Mouse (Mus musculus) adrenal gland, postnatal 36 days (tissue): ENCODE measurements around the gene Kif3c. TPM values are rescaled to one million over a fixed set of nuclear protein-coding genes. Genes with fewer than 3 reads are reported as not detected.
"Not testable (repeated sequence)": the region's sequence is repeated elsewhere in the genome, so short reads cannot be mapped to it uniquely, and the experiment has no call there.

Experiments
- DNase-seq, 2 experiments: peaks; one replicate each; pipeline ENCODE4 v3.0.0; 2021; ENCODE audit warnings: mixed read lengths in 1 of 2
- total RNA-seq, 2 experiments: library from RNA; stranded (reverse); gene quantifications; 2 replicates each; pipeline ENCODE4 v1.2.3; 2021

The Kif3c gene
- total RNA-seq, 2 experiments from 2014 or later, result 19.1 to 30.6 TPM

DNA sequence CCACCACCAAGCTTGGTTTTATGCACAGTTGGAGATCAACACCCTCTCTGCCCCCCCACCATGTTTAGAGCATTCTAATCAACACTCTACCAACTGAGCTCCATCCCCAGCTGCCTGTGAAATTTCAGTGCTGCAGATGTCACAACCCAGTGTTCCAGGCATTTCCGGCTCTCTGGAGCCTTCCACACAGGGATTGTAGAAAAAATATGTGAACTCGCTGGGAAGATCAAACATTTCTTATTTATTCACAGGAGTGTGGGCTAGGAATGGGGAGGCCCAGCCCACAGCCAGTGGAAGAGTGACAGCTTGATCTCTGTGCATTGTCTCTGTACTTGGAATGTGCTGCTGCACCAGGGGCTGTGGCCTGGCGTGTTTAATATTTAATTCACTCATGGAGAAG, 3.8 kb downstream of the Kif3c start:
- DNase-seq, result no peak

DNA sequence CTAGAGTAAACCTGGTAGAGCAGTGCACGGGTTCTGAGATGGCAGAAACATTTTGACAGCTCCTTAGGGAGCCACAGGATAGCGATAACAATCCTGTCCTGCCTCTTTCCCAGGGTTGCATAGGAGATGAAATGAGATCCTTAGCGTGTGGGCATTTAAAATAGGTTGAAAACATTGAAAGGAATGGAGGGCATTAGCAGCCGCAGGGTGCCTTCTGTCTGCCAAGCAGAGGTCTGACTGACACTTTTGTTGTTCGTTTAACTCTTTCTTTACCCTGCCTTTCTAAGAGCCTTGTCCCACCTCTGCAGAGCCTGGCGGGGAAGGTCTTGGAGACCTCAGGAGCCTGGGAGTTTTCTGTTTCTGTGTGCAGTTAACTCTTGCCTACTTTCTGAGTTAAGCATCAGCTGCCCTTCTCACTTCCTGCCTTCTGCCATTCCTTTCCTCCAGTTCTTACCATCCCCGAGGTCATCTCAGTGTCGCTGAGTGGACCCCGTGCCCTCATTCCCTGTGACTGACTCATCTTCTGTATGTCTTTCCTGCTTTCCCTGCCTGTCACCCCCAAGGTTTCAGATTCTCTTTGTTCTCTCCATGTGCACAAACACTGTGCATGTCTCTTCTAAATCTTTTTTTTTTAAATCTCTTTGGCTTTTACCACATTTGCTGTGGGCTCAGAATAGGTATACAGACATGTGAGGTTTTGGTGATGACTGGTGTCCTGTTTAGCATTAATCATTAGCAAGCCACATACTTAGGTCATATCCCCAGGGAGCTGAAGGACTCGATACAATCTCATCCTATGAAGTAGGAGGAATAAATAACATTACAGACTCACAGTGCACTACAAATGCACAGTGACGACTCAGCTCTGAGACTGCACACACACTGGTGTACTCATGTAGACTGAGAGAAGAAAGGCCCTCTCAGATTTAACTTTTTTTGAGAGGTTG, 6.3 kb downstream of the Kif3c start:
- DNase-seq, result peak; percentile 56 to 57

DNA sequence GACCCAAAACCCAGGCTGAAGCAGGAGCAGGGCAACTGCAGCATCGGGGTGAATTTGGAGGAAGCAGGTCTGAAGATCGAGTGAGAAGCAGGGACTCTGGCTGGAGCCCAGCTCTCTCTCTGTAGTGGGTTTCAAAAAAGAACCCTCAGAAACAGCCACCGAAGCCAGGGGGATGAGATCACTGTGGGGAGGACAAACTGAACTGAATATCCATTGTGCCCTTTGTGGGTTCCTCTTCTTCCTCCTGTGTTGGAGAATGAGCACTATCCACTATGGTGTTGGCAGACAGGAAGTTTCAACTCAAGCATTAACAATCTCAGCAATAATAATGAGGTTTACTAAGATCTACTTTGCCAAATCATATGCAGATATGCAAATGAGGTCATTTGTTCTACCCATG, 7.1 kb downstream of the Kif3c start:
- no peak for DNase-seq

DNA sequence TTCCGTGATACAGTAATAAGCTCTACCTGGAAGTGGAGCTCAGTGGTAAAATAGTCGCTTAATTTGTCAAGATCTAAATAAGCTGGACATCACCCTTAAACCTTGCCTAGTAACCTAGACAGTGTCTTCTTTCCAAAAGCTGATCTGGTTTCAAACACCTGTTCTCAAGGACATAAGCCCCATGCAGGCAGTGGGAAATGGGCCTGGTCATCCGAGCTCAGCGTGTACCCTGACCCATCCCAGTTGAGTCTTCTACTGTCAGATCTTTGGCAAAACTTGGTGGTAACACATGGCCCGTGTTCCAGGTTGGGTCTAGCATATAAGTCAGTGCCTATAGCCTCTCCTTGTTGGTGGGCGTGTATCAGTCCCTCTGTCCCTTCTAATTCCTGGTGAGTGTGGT, 8.6 kb downstream of the Kif3c start:
- DNase-seq, result no peak

DNA sequence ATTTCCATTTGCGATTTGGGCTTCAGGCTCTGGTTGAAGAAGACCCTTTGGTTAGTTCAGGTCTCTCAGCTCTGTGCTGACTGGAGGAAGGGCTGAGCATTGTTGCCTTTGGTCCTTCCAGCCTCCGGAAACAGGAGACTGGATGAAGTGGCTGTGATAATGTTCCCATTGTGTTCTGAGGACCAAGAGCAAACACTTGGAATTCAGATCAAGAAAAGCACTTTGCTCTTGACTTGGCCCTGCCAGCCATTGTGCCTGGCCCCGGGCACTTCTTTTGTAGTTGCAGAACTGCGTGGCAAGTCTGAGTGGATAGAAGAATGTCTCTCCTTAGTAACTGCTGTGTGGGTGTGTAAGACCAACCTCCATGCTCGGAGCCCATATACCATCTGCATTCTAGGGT, 9.6 kb downstream of the Kif3c start:
- DNase-seq, result no peak

DNA sequence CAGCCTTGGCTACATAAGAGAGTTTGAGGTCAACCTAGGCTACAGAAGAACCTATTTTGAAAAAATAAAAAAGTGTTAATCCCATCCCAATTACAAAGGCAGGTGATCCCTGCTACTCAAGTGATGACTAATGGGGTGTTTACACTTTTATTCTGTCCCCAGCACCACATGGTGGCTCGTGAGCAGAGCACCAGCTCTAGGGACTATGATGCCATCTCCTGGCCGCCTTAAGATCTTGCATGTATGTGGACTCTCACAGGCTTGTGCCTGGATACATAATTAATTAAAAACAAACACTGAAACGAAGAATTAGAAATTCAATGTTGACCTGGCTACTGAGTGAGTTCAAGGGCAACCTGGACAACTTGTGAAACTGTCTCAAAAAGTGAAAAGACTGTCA, 12.3 kb downstream of the Kif3c start:
- no peak for DNase-seq

DNA sequence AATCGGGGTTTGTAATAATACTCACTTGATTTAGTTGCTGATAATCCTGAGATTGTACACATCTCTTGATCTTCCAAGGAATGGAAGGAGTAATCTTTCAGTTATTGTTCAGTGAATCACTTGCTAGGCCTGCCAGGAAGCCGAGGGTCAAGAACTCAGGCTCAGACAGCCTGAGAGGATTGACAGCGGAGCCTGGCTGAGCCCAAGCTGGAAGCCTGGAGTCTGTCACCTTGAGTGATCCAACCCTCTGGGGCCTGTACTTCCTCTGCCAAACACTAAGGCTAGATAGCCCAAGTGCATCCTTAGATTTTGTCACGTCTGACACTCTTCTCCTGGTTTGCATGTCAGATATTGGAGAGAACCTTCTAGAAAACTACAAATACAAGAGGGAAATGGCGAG, 12.8 kb downstream of the Kif3c start:
- peak in 1 of 2 experiments; percentile 45 for DNase-seq

DNA sequence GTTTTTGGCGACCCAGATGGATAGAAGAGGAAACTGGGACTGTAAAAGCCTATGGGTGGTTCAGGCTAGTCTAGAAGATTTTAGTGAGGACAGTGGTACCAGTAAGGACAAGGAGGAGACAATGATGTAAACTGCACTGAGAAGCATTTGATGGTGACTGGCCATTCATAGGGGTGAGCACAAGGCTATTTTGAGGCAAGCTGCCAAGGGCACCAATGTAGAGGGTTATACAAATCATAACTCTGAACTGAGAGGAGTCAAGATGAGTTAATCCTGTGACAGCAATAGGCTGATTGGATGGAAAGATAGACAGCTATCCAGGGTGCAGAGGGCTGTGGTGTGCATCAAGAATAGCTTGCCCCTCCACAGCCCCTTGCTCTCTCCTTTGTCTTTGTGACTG, 19.9 kb downstream of the Kif3c start:
- DNase-seq, result peak; percentile 73 to 78

DNA sequence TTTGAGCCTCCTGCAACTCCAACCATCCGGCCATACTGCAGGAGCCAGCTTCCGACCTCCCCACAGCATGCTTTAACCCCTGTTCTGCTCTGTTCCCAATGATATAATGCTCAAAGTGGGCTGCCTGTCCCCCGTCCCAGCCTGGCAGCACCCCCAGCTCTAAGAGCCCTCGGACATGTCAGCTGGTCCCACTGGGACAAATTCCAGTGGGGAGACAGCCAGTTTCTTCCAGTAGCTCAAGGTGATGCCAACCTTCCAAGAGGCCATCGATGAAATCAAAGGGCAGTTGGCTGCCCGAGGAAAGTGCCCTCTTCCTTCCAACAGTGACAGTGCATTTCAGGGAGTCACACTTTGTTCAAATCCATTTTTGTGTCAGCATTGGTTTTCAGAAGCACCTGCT, 20.3 kb downstream of the Kif3c start:
- DNase-seq, result no peak

DNA sequence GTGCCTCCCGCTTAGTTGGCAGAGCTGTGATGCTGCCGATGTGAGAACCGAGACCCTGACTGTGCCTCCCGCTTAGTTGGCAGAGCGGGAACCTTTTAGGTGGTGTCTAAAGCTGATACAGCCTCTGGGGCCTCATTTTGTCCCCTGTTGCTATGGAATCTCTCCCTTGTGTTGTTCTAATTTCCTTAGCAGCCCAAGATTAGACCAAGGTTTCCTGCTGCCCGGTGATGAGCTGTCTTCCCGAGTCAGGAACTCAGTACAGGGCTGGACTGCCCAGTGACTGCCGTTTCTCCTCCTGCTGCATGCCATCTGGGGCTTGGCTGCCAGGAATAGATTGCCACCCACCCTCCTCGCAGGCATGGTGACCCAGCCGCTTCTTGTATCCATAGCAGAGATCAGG, 21.0 kb downstream of the Kif3c start:
- no peak for DNase-seq

DNA sequence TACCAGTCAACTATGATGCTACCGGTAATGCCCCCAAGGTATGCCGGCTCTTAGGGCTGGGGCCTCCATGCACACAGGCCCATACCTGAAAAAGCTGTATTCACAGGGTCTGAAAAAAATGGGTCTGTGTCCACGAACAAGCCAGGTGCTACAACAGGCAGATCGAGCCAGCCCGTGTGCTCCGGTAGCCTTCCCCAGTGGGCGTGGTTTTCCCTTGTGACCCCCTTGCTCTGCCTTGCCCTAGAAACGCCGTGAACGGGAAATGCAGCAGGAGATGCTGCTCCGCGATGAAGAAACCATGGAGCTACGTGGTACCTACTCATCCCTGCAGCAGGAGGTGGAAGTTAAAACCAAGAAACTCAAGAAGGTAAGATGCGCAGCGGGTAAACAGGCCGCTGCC, 23.0 kb downstream of the Kif3c start:
- DNase-seq, result no peak

DNA sequence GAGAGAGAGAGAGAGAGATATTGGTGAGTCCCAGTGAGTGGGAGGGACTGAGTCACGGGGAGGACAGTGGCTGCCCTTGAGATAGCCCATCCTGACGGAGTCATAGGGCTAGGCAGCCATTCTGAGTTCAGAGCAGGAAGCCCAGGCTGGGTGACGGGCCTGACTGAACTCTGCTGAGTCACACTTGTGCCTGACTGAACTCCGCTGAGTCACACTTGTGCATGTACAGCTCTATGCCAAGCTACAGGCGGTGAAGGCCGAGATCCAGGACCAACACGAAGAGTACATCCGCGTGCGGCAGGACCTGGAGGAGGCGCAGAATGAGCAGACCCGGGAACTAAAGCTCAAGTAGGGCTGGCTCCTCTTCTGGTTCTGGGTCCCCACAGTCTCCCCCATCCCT, 24.5 kb downstream of the Kif3c start:
- DNase-seq, result peak; percentile 80 to 86

DNA sequence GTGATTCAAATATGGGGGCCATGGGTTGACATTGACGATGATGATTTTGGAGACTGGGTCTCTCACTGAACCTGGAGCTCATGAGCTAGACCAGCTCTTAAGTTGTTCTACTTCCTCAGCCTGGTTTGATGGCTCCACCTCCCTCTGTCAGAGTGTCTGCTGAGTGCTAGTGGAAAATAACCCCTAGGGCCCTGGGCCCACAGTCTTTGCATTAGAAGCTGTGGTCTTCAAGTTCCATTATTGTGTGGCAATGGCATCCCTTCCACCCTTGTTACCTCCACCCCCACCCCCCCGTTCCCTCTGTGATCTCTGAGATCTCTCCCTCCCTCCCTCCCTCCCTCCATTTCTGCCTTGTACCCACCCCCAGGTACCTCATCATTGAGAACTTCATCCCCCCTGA, 25.1 kb downstream of the Kif3c start:
- DNase-seq, result no peak

DNA sequence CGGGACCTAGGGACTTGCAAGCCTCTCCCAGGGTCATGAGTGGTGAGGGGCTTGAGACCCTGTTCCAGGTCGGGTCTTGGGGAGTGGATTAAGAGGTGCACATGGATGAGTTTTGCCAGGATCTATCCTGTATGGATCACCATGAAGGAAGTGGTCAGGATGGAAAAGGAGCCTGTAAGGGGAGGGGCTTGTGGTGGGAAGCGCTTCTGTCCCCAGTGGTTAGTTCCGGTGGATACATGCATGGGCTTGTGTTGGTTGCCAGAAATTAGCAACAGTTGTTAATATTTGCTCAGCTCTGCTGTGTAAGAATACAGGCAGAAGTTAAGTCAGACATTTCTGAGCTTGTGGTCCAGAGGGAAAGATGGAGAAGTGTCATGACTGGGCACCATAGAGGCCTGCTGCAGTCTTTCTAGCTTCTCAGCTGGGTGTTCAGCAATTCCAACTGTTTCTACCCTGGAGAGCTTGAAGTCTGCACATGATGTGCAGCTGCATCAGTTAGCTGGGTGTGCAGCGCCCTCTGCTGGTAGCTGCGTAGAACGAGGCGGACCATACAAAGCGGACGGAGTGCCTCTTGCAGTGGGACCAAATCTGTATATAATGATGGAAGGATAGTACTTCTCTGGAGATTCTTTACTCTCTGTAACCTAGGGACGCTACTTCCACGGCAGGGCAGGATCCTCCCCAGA, 25.8 kb downstream of the Kif3c start:
- peak; percentile 90 to 94 for DNase-seq

DNA sequence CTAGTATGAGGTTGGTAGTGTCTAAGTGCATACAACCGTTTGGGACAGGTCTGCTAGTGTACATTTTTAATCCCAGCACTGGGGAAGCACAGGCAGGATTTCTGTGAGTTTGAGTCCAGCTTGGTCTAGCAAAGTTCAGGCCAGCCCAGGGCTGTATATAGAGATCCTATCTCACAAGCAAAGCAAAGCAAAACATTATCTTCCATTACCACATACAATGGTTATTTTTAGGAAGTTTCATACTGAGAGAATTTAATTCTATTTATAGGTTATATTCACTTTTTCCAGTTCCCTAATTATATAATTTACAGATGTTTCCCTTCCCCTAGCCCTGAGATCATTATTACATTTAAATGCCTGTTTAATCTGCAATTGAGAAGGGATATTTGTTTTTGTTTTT, 26.3 kb downstream of the Kif3c start:
- DNase-seq, result no peak

DNA sequence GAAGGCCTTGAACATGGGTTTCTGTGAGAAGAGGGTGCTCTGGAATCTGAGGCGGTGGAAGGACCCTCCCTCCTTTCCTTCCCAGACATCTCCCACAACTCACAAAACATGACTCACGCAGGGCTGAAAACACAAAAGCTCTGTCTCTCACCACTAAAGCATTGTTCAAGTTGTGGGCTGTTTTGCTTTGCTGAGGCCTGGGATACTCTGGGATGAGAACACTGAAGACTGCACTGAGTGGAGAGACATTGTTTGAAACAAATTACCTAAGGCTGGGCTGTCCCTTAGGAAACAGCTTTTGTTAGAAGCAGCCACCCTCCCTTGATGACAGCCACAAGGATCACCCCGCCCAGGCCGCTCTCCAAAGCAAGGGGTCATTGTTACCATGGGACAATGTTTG, 28.2 kb downstream of the Kif3c start:
- DNase-seq, result no peak

DNA sequence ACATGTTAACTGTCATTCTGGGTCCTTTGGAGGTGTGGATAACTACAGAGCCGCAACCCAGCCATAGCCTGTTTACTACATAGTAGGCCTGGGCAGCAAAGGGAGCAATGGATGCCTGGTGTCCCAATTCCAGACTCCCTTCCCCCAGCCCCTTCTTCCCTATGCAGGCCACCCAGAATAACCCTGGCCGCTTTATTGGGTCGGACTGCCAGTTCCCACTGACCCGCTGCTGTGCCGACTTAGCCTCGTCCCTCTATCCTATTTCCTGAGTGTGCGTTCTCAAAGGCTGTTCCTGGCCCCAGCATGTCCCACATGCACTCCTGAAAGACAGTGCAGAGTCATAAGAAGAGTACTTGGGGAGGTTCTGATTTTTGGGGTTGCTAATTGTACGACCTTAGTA, 32.0 kb downstream of the Kif3c start:
- DNase-seq, result no peak

DNA sequence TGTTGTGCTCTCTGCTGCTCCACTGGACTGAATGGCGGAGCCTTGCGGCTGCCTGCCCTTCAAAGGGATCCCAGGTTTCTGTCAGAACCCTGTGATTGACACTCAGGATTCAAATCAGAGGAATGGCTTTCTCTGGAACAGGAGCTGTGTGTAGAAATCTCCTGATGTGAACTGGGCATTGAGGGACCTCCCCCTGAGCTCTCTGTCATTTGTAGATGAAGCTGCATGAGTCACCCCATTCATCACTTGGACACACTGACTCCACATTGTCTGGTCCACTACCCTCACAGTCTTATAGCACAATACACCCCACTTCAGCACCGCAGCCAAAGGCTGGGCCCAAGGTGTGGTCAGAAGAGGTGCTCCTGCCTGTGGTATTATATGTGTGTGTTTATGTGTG, 40.7 kb downstream of the Kif3c start:
- not testable (repeated sequence) for DNase-seq

DNA sequence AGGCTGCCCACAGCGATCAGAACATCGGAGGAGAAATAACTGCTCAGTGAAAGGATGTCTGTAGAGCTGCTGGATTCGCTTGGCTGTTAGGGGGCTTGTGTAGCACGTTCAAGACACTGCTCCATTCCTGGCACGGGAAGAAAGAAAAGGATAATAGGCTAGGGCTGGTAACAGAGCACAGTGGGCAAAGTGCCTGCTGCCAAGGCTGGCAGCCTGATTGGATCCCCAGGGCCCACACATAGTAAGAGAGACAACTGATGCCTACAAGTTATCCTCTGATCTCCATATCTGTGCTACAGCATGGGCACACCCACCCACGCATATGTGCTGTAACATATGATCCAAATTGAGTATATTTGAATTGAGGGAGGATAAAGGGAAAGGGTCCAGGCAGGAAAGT, 41.7 kb downstream of the Kif3c start:
- DNase-seq, result no peak

DNA sequence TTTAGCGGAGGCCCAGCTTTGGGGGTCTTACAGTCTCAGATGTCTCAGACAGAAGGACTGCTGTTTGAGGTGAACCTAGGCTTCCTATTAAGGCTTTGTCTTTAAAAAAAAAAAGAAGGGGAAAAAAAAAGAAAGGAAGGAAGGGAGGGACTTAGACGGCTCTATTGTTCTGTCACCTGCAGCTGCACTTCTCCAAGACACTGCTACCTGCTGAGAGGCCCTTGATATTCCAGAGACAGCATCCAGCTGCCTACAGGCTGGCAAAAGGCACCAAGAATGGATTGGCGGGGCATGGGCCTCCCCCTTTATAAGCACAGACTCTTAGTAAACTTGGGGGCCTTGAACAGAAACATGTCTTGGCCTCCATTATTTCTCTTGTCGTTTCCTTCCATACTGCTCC, 50.0 kb downstream of the Kif3c start:
- DNase-seq, result no peak

DNA sequence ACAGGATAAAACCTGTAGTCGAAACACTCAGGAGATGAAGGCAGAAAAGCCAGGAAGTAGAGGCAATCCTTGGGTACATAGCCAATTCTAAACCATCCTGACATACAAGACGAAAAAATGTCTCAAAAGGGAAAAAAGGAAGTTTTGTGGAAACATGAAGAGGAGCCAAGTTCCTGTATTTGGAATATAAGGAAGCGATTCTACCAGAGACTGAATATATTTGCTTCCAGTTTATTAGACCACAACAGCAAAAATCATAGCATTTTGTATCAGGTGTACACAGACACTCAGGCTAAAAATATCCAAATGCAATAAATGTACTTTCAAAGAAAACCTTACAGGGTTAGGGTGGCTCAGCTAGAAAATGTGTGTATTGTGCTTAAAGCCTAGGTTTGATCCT, 53.8 kb downstream of the Kif3c start:
- DNase-seq, result no peak

DNA sequence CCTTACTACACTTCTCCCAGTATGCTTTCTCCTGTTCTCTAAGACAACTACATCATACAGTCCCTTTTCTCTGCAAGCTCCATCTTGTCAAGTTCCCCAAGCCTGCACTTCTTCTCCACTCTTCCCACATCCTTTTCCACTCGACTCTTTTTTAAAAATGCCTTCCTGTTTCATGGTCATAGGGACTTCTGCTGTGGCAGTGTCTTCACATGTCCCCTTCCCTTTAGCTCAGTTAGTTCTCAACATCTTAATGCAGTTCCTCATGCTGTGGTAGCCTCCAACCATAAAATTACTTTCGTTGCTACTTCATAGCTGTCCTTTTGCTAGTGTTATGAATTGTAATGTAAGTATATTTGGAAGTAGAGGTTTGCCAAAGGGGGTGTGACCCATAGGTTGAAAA, 55.6 kb downstream of the Kif3c start:
- DNase-seq, result no peak

DNA sequence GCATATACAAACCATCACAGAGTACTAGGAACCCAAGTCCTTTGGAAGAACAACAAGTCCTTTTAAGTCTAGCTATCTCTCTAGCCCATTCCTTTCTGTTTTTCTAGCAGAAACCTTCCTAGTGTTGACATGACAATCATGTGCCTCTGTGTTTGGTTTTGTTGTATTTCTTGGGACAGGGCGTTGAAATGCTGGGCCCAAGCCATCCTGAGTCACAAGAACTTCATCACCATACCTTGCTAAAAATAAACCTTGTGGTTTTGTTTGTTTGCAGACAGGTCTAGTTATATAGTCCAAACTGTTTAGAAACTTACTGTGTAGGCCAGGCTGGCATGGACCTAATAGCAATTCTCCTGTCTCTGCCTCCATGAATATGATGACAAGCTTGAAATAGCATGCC, 57.9 kb downstream of the Kif3c start:
- no peak for DNase-seq

DNA sequence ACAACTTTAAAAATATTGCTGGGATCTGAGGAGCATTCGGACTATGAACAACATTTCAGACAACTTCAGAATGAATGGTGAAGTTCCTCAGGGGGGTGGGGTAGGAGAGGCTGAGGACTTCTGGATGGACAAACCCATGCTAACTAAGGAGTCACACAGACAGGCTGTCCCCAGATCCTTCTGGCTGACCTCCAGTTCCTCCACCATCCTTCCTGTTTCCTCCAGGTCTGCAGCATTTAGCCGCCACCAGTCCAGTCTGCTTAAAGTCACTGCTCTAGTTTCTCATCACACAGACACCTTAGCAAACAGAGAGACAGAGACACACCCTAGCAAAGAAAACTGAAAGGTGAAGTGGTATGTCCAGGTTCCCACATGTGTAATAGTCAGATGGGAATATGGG, 59.2 kb downstream of the Kif3c start:
- DNase-seq, result peak in 1 of 2 experiments; percentile 18
